Mouse (Mus musculus): Measurements from ENCODE around the gene Mcidas.

Mcidas gene

DNA sequence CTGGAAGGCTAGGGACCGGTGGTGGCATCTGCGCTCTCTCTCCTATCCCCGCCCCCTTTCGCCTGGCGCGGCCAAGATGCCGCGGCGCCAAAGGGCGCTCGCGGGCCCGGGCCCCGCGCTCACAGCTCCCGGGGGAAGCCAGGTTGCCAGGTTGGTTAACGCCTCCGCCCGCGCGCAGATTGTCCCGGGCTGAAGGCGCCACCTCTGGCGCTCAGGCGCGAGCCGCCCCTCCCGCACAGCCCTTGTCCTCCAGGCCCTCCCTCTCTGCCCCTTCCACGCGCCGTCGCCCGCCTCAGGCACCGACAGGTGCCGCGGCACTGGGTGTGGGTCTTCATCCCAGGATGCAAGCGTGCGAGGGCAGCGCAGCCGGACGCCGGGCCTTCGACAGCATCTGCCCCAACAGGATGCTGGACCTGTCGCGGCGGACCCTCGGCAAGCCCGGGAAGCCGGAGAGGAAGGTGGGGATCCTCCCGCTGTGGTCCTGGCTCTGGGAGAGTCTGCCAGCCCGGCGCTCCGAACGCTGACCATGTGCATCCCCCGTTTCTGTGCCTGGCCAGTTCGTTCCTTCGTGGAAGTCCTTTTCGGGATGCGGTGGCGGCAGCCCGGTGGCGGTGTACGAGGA lies at the start of gene Mcidas:
Mcidas (plus strand) TSS at position 315 of the 622 bp plus-strand sequence.
- no peak for DNase-seq (ENCODE audit: low read depth, low spot score)

GRCm38 (mm10) chr13:112945312-112945711 lies 48.3 kb upstream of the Mcidas start:
- no peak for DNase-seq (ENCODE audit: low read depth, low spot score)

GRCm38 (mm10) chr13:112945900-112946299 lies 47.7 kb upstream of the Mcidas start:
- no peak for DNase-seq (ENCODE audit: low read depth, low spot score)

- DNase-seq (ENCODE audit: low read depth, low spot score): no peak
Measured at GRCm38 (mm10) chr13:112954067-112954466, 39.6 kb upstream of the Mcidas start.

DNA sequence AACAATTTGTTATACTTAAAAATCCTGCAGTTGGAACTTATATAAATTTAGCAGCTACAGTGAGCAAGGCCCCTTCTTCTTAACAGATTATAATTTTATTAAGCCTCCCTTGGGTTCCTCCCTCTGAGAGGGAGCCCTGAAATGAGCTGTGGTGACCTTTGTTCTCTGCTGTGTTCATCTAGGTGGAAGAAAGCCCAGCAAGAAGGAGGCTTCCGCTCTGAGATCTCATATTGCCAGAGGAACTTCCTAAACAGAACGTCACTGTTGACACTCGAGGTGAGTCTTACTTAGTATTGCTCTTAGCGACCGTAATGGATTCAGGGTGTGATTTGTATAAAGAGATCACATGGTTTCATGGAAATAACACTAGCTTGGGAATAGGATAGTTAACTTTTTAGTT lies 30.6 kb upstream of the Mcidas start:
- no peak for DNase-seq (ENCODE audit: low read depth, low spot score)

DNA sequence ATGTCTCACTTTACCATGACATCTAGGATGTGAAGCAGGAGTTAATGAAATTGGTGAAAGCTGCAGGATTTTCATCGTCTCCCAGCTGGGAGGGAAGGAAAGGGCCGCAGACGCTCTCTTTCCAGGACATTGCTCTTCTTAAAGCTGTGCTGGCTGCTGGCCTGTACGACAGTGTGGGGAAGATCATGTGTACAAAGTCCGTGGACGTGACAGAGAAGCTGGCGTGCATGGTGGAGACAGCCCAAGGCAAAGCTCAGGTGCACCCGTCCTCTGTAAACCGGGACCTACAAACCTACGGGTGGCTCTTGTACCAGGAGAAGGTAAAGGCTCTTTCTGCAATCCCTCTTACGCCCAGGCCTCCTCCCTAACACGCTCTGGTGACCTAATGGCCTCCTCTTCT lies 29.2 kb upstream of the Mcidas start:
- DNase-seq (ENCODE audit: low read depth, low spot score): no peak

DNA sequence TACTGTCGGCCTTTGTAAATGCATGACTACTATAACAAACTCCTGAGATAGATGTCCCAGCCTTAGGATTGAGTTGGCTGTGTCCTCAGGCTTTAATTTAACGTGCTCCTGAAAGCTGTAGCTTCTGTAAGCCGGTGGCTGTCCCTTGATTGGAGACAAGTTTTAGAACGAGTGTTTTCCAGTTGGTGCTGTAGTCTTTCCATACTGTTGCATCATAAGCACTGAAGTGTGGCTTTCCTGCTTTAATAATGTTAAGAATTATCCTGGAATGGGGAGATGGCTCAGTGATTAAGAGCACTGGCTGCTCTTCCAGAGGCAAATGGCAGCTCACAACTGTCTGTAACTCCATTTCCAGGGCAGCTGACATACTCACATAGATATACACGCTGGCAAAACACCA lies 26.4 kb upstream of the Mcidas start:
- no peak for DNase-seq (ENCODE audit: low read depth, low spot score)

DNA sequence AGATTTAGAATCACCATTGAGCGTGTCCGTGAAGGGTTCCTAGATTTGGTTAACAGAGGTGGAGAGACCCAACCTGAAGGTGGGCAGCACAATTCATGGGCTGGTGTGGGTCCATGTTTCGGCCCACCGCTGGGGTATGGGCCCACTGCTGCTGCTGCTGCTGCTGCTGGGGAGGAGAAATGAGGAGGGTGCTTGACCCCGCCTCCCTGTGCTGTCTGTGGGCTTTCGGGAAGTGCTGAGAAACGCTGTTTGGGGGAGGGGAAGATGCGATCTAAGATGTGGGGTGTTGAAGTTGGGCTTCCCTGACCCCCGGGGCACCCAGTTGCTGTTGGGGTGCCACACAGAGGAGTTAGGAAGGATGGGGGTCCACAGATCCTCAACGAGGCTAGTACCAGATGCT lies 16.9 kb upstream of the Mcidas start:
- DNase-seq (ENCODE audit: low read depth, low spot score): no peak

- DNase-seq (ENCODE audit: low read depth, low spot score): no peak
Measured at GRCm38 (mm10) chr13:112985605-112986450, 7.8 kb upstream of the Mcidas start.

DNA sequence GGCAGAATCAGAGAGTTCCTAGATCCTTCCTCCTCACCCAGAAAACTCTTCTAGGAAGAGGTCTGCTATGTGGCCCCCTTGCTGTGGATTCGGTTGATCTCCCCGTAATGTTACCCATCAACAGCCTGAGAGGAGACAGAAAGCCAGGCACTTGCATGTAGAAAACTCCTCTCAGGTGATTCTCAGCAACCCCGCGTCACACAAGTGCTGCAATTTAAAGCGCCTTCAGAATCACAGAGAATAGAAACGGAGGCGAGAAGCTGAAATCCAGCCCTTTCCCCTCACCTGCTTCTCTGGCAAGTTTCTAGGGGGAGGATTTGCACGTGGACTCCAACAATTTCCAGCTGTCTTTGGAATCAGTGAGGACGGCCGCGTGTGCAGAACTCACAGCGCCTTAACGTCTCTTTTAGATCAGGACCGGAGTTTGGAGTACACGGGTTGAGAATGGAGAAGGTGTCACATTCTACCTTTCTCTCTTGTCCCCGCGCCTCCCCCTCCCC lies 7.1 kb upstream of the Mcidas start:
- no peak for DNase-seq (ENCODE audit: low read depth, low spot score)

GRCm38 (mm10) chr13:112987532-112987943 lies 6.1 kb upstream of the Mcidas start, which contains the start of gene Ccno:
TSS of gene Ccno (plus strand) at chr13:112987802.
- DNase-seq (ENCODE audit: low read depth, low spot score): peak; percentile 87

DNA sequence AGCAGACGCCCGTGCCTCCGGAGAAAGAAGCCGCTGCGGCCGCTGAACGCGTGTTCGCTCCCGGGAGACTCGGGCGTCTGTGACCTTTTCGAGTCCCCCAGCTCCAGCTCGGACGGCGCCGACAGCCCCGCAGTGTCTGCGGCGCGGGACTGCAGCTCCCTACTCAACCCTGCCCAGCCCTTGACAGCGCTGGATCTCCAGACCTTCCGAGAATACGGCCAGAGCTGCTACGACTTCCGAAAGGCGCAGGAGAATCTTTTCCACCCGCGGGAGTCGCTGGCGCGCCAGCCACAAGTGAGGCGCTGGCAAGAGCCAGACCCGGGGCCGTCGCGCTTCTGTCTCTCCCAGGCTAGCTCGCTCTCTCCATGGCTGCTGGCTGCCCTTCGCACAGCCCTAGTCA lies 5.7 kb upstream of the Mcidas start:
- no peak for DNase-seq (ENCODE audit: low read depth, low spot score)

- no peak for DNase-seq (ENCODE audit: low read depth, low spot score)
Measured at GRCm38 (mm10) chr13:112988866-112989265, 4.8 kb upstream of the Mcidas start.

DNA sequence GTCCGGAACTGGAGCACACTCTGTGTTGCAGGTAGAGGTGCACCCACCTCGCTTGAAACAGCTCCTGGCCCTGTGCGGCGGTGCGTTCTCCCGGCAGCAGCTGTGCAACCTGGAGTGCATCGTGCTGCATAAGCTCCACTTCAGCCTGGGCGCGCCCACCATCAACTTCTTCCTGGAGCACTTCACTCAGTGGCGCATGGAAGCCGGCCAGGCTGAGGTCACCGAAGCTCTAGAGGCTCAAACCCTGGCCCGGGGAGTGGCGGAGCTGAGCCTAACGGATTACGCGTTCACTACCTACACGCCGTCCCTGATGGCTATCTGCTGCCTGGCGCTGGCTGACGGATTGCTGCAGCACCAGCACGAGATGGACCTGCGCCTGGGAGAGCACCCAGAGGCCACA lies 4.1 kb upstream of the Mcidas start:
- no peak for DNase-seq (ENCODE audit: low read depth, low spot score)

- no peak for DNase-seq (ENCODE audit: low read depth, low spot score)
Measured at GRCm38 (mm10) chr13:112990346-112990745, 3.3 kb upstream of the Mcidas start.

DNA sequence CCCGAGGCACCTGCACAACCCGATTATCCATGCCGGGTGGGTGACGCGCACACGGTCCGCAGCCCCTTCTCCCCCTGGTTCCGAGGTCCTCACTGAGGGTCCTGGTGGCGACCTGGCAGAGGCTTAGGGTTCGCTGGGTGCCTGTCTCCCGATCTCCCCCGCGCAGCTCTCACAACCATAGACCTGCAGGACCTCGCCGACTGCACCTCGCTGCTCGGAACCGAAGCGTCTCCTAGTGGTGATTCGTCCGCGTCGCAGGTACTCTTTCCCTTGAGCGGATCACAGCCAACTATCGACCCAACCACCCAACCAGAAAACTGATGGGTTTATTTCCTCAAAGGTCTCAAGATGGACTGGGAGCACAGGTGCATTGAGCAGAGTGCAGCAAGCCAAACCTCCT lies 546 bp downstream of the Mcidas start:
- no peak for DNase-seq (ENCODE audit: low read depth, low spot score)

GRCm38 (mm10) chr13:112996407-112996806 lies 2.8 kb downstream of the Mcidas start:
- DNase-seq (ENCODE audit: low read depth, low spot score): no peak

DNA sequence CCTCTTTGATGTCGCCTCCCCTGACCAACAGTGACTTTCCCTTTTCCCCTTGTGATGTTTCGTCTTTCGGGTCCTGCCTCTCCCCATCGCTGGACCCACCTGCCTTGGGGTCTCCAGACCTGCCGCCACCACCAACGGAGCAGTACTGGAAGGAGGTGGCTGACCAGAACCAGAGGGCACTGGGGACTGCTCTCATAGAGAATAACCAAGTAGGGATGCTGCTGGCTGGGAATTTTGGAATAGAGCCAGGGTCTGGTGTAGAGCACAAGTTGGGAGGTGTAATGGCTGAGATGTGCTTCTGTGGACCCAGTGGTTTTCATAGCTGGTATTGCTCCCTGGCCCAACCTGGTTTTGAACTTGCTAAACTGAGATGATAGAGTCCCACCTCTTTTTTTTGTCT lies 3.7 kb downstream of the Mcidas start:
- no peak for DNase-seq (ENCODE audit: low read depth, low spot score)

DNA sequence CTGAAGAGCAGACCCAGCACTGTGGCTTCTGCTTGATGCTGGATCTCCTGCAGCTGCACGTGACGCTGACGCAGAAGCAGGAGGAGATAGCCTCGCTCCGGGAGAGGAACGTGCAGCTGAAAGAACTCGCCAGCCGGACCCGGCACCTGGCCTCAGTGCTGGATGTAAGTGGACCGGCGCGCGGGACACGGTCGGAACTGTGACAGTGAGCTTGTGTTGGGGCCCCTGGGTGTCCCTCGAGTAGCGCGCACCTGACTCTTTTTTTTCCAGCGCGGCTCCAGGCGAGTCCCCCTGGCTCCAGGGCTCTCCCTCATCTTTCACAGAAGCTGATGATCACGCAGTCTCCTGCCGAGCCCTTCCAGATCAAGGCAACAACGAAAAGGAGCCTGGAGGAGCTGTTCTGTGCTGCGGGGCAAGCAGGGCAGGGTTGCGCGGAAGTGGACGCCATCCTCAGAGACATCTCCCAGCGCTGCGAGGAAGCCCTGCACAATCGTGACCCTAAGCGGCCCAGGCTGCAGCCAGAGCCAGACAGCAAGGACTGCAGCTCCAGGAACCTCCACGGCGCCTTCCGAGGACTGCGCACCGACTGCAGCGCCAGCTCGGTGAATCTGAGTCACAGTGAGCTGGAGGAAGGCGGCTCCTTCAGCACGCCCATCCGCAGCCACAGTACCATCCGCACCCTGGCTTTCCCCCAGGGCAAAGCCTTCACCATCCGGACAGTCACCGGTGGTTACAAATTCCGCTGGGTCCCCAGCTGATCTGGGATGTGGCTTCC lies 5.0 kb downstream of the Mcidas start:
- no peak for DNase-seq (ENCODE audit: low read depth, low spot score)

DNA sequence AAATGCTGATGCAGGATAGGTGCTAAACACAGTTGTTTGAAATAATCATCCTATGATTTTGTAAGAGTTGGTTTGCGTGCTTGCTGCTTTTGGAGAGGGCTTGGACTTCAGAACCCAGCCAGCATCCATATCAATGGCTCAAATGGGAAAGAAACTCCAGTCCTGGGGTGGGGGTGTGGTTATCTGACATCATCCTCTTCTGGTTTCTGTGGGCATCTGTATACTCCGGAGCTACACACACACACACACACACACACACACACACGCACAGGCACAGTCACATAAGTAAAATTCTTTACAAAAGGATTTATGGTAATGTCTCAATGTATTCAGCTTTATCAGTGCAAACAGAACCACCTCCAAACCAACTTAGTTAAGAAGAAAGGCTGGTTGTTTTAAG lies 6.4 kb downstream of the Mcidas start:
- DNase-seq (ENCODE audit: low read depth, low spot score): no peak

- no peak for DNase-seq (ENCODE audit: low read depth, low spot score)
Measured at GRCm38 (mm10) chr13:113000576-113001318, 7.1 kb downstream of the Mcidas start.
